Mouse (Mus musculus) midbrain, embryonic 14.5 days (tissue): ENCODE measurements around the gene Igsf9b. TPM values are rescaled to one million over a fixed set of nuclear protein-coding genes. Genes with fewer than 3 reads are reported as not detected.

Experiments used
- ATAC-seq: fragments of 200-750 bp; cut with Nextera tagmentation; 2 replicates; pipeline ENCODE4 v1.8.0; 2017; ENCODE audit warnings: moderate number of reproducible peaks, moderate library complexity; ENCODE audit not compliant: low FRiP score, low TSS enrichment
- DNase-seq: peaks from one replicate; pipeline ENCODE4 v3.0.0-alpha.2; 2015
- H3K27ac ChIP-seq: fragments of 300-500 bp; sonication (generic); replicated peaks from 2 replicates; pipeline ENCODE4 v1.5.1; 2014; ENCODE audit warnings: mild to moderate bottlenecking, low read depth, low read length, moderate library complexity
- H3K27me3 ChIP-seq: fragments of 300-500 bp; sonication (generic); 2 replicates; pipeline ENCODE4 v1.6.1; 2014; ENCODE audit warnings: low read length, control low read depth, mixed read lengths; ENCODE audit not compliant: control insufficient read depth, insufficient read depth
- H3K36me3 ChIP-seq: fragments of 300-500 bp; sonication (generic); 2 replicates; pipeline ENCODE4 v1.6.1; 2014; ENCODE audit warnings: low read length, control low read depth; ENCODE audit not compliant: control insufficient read depth, insufficient read depth
- H3K4me1 ChIP-seq: fragments of 300-500 bp; sonication (generic); 2 replicates; pipeline ENCODE4 v1.6.1; 2014; ENCODE audit warnings: mild to moderate bottlenecking, antibody characterized with exemption, low read length, control low read depth; ENCODE audit not compliant: control insufficient read depth, insufficient read depth
- H3K4me2 ChIP-seq: fragments of 300-500 bp; sonication (generic); 2 replicates; pipeline ENCODE4 v1.6.1; 2014; ENCODE audit warnings: mild to moderate bottlenecking, low read length, moderate library complexity
- H3K4me3 ChIP-seq: fragments of 300-500 bp; sonication (generic); replicated peaks from 2 replicates; pipeline ENCODE4 v1.5.1; 2014; ENCODE audit warnings: low read depth, low read length
- H3K9ac ChIP-seq: fragments of 300-500 bp; sonication (generic); replicated peaks from 2 replicates; pipeline ENCODE4 v1.6.1; 2014; ENCODE audit warnings: mild to moderate bottlenecking, low read length, moderate library complexity
- H3K9me3 ChIP-seq: fragments of 300-500 bp; sonication (generic); 2 replicates; pipeline ENCODE4 v1.6.1; 2016; ENCODE audit warnings: low read length, control low read depth, mixed read lengths; ENCODE audit not compliant: control insufficient read depth
- WGBS: fragments of 180-500 bp; shearing (Covaris S2); extraction: QIAGEN DNeasy Blood & Tissue Kit; methylation state at CpG from one replicate; pipeline ENCODE4 v1.1.7; 2014; 5-methylcytosine and 5-hydroxymethylcytosine counted together
- polyA plus RNA-seq: library from polyadenylated mRNA; unstranded; fragments of >200 nt; fragmentation: Nextera tagmentation; extraction: Ambion mirVana; gene quantifications from 2 replicates; pipeline ENCODE4 v1.2.1, GENCODE M21; 2014

Gene Igsf9b
- polyA plus RNA-seq, 1 experiment from 2014 or later = 12.0 TPM

DNA sequence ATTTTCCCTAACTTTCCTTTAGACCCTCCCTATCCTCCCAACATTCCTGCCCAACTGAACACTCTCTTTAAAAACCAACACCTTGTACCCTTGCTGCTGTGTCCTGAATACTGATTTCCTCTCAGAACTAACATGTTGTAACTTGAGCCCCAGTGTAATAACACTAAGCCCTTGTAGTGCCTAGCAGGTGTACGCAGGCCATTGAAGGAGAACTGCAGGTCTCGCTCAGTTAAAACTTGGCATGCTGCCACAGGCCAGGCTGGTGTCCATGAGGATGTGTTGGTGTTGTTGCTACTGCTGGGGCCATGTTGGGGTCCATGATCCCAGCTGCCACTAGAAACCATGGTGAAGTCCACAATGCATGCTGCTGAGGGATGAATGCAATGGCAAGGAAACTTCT lies 70.1 kb downstream of the Igsf9b start:
- Histone ChIP-seq H3K9me3 (no peaks in the 10 kb centered on the region), H3K4me2 (no peak overlapping the region), H3K4me1 (no peaks in the 10 kb centered on the region), H3K36me3 (no peaks in the 10 kb centered on the region), H3K9ac (no peak overlapping the region), H3K4me3 (no peak overlapping the region), H3K27ac (no peak overlapping the region), H3K27me3 (no peaks in the 10 kb centered on the region)
- 72% methylated on average over 2 of the region's 2 CpGs for WGBS
- no peak for ATAC-seq
- no peak for DNase-seq

DNA sequence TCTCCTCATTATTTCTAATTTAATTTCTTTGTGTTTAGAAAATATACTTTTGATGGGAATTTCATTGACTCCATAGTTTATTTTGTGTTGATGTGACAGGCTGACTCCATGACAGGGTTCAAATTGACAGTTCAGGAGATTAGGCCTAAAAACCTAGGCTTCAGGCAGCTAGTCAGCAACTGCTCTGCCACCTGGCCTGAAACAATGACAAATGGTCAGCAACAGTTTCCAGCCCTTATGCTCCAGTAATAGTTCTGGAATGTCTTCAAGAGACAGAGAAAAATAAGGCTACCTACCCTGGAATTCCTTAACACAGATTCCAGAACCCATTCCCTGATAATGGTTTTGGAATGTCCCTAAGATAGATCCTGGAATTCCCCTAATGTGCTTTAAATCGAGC lies 76.7 kb downstream of the Igsf9b start:
- DNase-seq (no peak), ATAC-seq (no peak)
- Histone ChIP-seq H3K27me3 (no peaks in the 10 kb centered on the region), H3K9ac (no peak overlapping the region), H3K27ac (no peak overlapping the region), H3K9me3 (no peaks in the 10 kb centered on the region), H3K4me1 (no peaks in the 10 kb centered on the region), H3K4me2 (no peak overlapping the region), H3K36me3 (no peaks in the 10 kb centered on the region), H3K4me3 (no peak overlapping the region)
- WGBS = 77% methylated on average over 1 of the region's 1 CpGs

DNA sequence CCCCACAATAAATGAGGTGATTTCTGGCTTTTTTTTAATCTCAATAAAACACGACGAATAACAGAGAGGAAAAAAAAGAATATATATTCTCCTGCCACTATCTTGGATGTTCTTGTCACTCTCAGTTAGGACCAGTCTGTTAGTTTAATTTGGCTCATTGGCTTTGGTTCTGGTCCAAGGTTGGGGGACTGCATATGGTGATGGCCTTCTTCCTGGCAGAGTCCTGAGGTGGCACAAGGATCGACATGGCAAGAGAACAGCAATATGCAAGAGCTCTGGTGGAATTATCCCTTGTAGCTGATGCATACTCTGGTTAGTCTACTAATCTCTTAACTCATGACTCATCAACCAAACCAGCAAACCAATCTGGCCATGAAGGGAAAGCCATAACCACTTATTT lies 87.9 kb downstream of the Igsf9b start:
- H3K4me3 ChIP-seq = no peak overlapping the region
- no peaks in the 10 kb centered on the region for H3K9me3 ChIP-seq
- H3K36me3 ChIP-seq = no peaks in the 10 kb centered on the region
- DNase-seq (no peak), ATAC-seq (no peak)
- 89% methylated on average over 3 of the region's 3 CpGs for WGBS
- H3K4me1 ChIP-seq = no peaks in the 10 kb centered on the region
- H3K4me2 ChIP-seq = no peak overlapping the region
- no peak overlapping the region for H3K9ac ChIP-seq
- no peak overlapping the region for H3K27ac ChIP-seq
- no peaks in the 10 kb centered on the region for H3K27me3 ChIP-seq

DNA sequence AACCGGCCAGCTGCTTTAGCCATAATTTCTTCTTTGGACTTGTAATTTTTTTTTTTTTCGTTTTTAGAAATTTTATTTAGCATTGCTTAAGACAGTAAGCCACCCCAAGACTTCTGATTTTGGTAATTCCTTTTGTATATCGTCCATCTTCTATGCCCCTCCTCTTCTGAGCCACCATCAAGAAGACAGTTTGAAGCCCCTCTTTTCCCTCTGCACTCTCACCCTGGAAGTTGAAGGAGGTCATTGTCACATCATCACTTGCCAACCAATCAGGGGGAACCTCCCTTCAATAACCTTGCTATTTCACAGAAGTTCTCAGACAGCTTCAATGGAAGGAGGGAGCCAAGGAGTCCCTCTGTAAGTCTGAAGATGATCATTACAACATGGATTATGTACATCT lies 97.5 kb downstream of the Igsf9b start, which contains the start of gene Spata19:
Spata19 (plus strand) TSS at position 301 of the 400 bp plus-strand sequence.
- no peaks in the 10 kb centered on the region for H3K27me3 ChIP-seq
- ATAC-seq (no peak), DNase-seq (no peak)
- WGBS = 70% methylated on average over 3 of the region's 3 CpGs
- H3K4me2 ChIP-seq = no peak within 1 kb of the TSS
- no peak within 1 kb of the TSS for H3K27ac ChIP-seq
- no peak within 1 kb of the TSS for H3K9ac ChIP-seq
- H3K4me1 ChIP-seq = no peaks in the 10 kb centered on the region
- no peaks in the 10 kb centered on the region for H3K36me3 ChIP-seq
- no peaks in the 10 kb centered on the region for H3K9me3 ChIP-seq
- H3K4me3 ChIP-seq = no peak within 1 kb of the TSS

DNA sequence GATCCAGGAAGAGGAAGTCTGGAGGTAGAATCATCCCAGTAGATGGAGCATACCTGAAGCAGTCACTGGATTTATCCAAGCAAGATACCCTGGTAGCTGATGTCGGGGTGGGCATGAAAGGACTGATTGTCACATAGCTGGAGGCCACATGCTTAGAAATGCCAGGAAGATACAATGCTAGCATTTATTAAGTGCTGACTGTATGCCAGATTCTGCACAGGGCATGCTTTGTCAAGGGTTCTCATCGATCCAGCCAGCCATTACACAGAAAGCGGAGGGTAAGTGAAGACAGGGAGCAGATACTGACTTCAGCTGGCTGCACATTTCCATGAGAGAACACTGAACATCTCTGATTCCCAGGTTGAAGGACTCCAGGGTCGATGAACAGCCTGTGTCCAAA lies 102.2 kb downstream of the Igsf9b start:
- no peaks in the 10 kb centered on the region for H3K36me3 ChIP-seq
- WGBS = 86% methylated on average over 4 of the region's 4 CpGs
- H3K9ac ChIP-seq = no peak overlapping the region
- no peak overlapping the region for H3K27ac ChIP-seq
- no peaks in the 10 kb centered on the region for H3K9me3 ChIP-seq
- no peak overlapping the region for H3K4me3 ChIP-seq
- DNase-seq (no peak), ATAC-seq (no peak)
- H3K4me2 ChIP-seq = no peak overlapping the region
- H3K27me3 ChIP-seq = no peaks in the 10 kb centered on the region
- no peaks in the 10 kb centered on the region for H3K4me1 ChIP-seq

Other genes with a start within 250 kb of the Igsf9b start
- 46.9 and 62.4 TPM in 2 replicates for gene Jam3, start 143.8 kb upstream of the Igsf9b start, polyA plus RNA-seq
- not detected in 2 replicates for gene Spata19, start 97.6 kb downstream of the Igsf9b start, polyA plus RNA-seq